Mouse (Mus musculus) heart, adult 2 months (tissue): Measurements from ENCODE around the gene 4931406C07Rik.

Experiments used
- CTCF ChIP-seq: fragments of 200-600 bp; IDR thresholded peaks from 2 replicates; pipeline ENCODE4 v1.8.1; 2022; ENCODE audit warnings: antibody characterized with exemption, mild to moderate bottlenecking, moderate library complexity
- EP300 ChIP-seq: fragments of 200-500 bp; IDR thresholded peaks from 2 replicates; pipeline ENCODE4 v1.6.1; 2011; ENCODE audit warnings: low read depth, low read length, control low read depth; ENCODE audit not compliant: insufficient read depth
- POLR2A ChIP-seq: fragments of 200-500 bp; IDR thresholded peaks from 2 replicates; pipeline ENCODE4 v1.6.1; 2011; ENCODE audit warnings: mild to moderate bottlenecking, low read depth, low read length, control low read depth; ENCODE audit not compliant: insufficient read depth

- TF ChIP-seq EP300 (no peak), CTCF (no peak), POLR2A (no peak)
These were observed 42.8 kb downstream of the 4931406C07Rik start for GRCm38 (mm10) chr9:15263487-15263886.
